Mouse (Mus musculus) embryo, embryonic 10 days (tissue): ENCODE data around the gene Ttf2.

Experiments used
- DNase-seq: peaks from one replicate; pipeline ENCODE4 v3.0.0-alpha.2; 2015; ENCODE audit warnings: low spot score

The Ttf2 gene

GRCm38 (mm10) chr3:100969176-100969917 is at the start of gene Ttf2:
Ttf2 (minus strand) TSS chr3:100969663.
- DNase-seq, result peak; percentile 98

- DNase-seq, result no peak
Measured at GRCm38 (mm10) chr3:101018494-101018893, 49.0 kb upstream of the Ttf2 start.

- DNase-seq, result no peak
Measured at GRCm38 (mm10) chr3:101016050-101016449, 46.6 kb upstream of the Ttf2 start.

GRCm38 (mm10) chr3:101015254-101015653 is 45.8 kb upstream of the Ttf2 start:
- no peak for DNase-seq

DNA sequence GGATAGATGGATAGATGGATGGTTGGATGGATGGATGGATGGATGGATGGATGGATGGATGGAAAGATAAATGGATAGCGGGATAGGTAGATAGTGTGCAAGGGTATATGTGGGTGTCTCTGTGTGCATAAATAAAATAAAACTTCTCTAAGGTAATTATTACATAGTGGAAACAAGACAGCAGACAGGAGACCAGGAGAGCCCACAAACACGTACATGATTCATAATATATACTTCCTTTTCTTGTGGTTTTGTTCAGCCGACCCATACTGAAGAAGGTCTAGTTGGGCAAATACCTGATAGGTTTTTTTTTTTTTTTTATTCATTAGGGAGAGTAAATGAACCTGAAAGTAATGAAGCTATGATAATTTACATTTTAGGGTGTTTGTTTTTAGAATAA is 44.1 kb upstream of the Ttf2 start:
- DNase-seq, result no peak

- no peak for DNase-seq
Measured at GRCm38 (mm10) chr3:101013005-101013404, 43.5 kb upstream of the Ttf2 start.

GRCm38 (mm10) chr3:101012597-101012996 is 43.1 kb upstream of the Ttf2 start:
- DNase-seq, result no peak

GRCm38 (mm10) chr3:101012131-101012571 is 42.7 kb upstream of the Ttf2 start:
- DNase-seq, result no peak

DNA sequence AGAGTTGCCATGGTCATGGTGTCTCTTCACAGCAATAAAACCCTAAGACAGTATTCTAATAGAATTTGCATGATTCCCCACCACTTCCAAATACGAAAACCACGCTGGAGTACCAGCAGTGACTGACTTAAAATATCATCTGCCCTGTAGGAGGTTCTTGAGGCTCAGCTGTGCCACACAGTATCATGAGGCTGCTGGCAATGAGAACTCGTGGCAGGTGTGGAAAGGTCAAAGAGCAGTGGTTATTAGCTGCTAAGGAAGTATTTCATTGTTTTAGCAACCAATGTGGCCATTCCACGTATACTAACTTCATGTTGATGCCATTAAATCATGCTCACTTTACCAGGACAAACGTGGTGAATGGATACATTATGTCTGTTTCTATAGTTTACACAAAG is 41.7 kb upstream of the Ttf2 start:
- DNase-seq, result no peak

GRCm38 (mm10) chr3:101010589-101011202 is 41.2 kb upstream of the Ttf2 start:
- no peak for DNase-seq

GRCm38 (mm10) chr3:101007112-101007782 is 37.8 kb upstream of the Ttf2 start:
- DNase-seq, result no peak

GRCm38 (mm10) chr3:101005392-101005791 is 35.9 kb upstream of the Ttf2 start:
- DNase-seq, result no peak

DNA sequence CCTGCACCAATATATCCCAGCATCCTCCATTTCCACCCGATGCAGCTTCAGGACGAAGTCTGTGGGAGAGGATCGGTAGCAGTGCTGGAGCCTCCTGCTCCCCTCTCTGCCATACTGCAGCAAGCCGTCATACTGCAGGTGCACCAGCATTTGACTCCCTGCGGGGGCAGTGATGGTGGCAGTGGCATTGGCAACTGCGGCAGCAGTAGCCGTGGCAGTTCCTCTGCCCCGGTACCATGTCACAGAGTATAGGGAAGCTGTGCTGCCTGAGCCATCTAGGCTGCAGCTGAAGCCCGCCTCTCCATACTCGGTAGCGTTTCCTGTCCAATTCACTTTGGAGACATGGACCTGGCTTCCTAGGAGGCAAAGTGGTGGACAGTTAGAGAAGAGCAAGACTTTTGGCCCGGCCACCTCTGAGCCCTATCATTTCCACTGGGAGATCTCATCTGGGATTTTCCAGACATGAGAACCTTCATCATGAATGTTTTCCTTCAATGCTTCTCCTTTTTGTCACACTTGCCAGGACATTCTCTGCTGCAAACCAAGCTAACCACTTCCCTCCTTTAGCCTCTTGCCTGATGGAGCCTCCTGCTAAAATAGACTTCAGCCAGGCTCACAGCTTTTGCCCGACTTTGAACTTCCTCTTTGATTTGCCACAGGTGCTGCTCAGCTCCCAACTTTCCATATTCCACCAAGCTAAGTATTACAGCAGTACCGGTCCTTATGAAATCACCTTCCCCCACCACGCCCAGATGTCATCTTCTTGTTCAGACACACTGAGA is 34.3 kb upstream of the Ttf2 start:
- no peak for DNase-seq

GRCm38 (mm10) chr3:100999732-101000131 is 30.3 kb upstream of the Ttf2 start:
- DNase-seq, result no peak

DNA sequence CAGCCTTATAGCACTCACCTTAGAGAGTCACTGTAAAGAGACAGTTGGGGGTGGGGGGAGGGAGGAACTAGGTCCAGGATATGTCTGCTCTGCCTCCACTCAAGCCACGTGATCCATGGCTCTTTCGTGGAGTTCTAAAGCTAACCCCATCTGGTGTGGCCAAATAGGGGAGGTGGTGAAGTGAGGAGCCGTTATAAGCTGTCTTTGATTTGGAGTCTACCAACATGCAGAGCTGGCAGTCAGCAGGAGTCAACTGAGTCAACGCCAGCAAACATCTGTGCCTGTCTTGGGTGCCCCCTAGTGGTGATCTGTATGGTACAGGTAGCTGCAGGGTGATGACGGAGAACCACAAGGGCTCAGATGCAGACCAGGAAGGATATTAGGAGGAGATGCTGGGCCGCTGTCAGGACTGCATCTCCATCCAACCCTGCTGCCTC is 29.5 kb upstream of the Ttf2 start:
- peak; percentile 83 for DNase-seq

DNA sequence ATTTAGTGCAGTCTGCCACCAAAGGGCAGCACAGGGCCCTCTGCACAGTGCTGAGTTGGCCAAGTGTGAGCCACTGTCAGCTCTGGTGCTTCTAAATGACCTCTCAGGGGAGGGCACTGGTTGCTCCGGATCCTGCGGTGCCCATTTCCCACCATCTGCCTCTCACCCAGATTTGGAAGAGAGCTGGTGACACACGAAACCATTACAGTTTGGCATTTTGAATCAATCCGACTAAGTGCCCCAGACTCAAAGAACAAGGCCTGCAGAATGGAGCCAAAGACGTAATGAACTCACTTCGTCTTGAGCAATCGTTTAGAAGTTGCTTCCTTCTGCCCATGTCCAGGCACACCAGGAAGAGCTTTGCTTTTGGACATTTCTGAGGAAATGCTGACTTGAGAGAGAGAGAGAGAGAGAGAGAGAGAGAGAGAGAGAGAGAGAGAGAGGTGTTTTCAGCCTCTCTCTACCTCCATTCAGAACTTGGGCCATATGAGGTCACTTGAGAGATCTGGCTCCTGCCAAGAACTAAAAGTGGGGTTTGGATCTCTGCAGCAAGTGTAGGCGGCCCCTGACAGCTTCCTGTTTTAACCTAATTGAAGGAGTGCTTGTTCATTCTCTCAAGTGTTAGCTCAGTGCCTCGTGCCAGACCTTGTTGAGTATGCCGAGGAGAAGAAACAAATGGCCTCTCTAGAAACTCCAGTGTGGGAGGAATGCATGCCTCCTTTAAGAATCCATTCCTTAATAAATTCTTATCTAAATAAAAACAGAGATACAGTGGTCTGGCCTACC is 28.5 kb upstream of the Ttf2 start:
- no peak for DNase-seq

- no peak for DNase-seq
Measured at GRCm38 (mm10) chr3:100994252-100994651, 24.8 kb upstream of the Ttf2 start.

GRCm38 (mm10) chr3:100993718-100994117 is 24.3 kb upstream of the Ttf2 start:
- DNase-seq, result peak; percentile 14

DNA sequence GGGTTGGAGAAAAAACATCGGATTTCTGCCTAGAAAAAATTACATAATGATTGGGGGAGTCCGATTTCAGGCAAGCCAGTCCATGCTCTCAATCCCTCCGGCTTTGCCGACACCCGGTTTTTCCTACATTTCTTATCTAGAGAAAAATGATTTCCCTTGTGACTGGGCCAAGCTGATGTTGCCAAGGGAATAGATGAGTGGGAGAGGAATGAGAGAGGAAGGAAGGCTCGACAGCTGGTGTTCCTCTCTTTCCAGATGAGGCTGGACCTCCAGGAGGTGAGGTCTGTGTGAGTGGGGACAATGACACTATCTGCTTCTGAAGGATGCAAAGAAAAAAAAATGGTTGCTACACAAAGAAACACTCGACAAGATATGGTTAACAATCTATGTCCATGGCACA is 23.7 kb upstream of the Ttf2 start:
- DNase-seq, result no peak

- DNase-seq, result no peak
Measured at GRCm38 (mm10) chr3:100990231-100990630, 20.8 kb upstream of the Ttf2 start.

- peak; percentile 58 for DNase-seq
Measured at GRCm38 (mm10) chr3:100989417-100989816, 20.0 kb upstream of the Ttf2 start.
